Mouse (Mus musculus) heart, adult 9 months (tissue): ENCODE measurements around the gene Mtus2.

ENCODE experiments used
- DNase-seq, 2 experiments: peaks; one replicate each; pipeline ENCODE4 v3.0.0; 2022; ENCODE audit warnings: low spot score in 2 of 2

The Mtus2 gene

DNA sequence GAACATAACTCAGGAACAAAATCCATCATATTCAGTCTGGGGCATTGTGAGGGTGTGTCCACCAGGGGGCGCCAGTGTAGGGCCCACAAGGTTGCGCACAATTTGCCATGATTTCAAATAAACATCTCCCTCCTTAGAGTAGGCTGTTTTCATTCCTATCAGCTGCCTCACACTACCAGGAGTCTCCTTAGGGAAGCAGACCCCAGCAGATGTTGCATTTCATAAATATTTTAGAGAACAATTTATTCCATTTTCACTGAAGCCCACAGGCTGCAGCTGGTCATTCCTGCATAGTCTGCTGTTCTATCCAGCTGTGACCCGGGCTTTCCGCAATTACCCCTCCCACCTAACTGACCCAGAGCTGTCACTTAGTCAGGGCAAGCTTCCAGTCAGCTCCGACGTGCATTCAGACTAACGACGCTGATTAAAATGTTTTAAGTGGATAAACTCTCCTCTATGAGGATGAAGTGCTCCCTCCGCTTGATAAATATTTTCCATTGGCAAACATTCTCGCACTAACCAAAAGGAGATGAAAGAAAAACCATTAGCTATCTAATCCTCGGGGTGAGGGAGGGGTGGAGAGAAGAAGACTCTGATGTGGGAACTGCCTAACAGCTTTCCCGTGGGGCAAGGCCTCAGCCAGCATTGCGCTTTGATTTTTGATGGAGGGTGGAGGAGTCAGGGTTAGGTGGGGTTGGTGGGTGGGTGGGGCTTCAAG is 223.6 kb downstream of the Mtus2 start:
- DNase-seq = peak; percentile 6 to 23

DNA sequence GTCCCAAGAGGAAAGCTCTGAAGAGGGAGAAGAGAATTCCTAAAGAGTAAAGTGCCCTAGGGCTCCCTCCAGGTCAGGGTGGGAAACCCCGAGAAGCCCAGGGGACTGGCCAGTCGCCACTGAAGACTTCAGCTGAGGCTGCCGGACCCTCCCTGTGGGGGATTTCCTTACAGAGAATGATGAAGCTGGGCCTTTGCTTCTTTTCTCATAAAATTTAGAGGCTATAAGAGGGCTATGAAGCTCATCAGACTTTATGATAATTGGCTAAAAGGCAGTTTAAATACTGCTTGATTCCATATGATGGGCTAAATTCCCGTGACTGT is 224.1 kb downstream of the Mtus2 start:
- DNase-seq = peak in 1 of 2 experiments; percentile 1

DNA sequence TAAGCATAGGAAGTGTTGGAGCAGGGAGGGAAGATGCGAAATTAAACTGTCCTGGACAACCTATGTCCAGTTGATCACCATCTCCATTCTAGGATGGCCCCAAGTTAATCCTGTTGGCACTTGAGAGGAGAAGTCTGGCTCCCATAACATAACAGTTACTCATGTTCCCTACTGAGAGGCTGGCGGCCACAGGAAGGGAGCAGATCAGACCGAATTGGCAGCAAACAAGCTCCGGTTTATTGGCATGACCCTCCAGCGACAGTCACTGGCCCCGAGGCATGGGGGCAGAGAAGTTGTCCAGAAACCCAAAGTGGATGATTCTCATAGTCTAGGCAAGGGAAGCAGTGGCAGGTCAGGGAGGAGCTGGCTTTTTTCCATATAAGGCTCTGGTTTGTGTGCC is 224.8 kb downstream of the Mtus2 start:
- no peak for DNase-seq

- DNase-seq = no peak
Measured at GRCm38 (mm10) chr5:148185898-148186297, 228.8 kb downstream of the Mtus2 start.

GRCm38 (mm10) chr5:148191416-148191815 is 234.3 kb downstream of the Mtus2 start:
- DNase-seq = no peak

GRCm38 (mm10) chr5:148211831-148212230 is 254.7 kb downstream of the Mtus2 start:
- no peak for DNase-seq

- peak; percentile 9 to 10 for DNase-seq
Measured at GRCm38 (mm10) chr5:148216786-148217185, 259.7 kb downstream of the Mtus2 start.

- no peak for DNase-seq
Measured at GRCm38 (mm10) chr5:148222898-148223297, 265.8 kb downstream of the Mtus2 start.

DNA sequence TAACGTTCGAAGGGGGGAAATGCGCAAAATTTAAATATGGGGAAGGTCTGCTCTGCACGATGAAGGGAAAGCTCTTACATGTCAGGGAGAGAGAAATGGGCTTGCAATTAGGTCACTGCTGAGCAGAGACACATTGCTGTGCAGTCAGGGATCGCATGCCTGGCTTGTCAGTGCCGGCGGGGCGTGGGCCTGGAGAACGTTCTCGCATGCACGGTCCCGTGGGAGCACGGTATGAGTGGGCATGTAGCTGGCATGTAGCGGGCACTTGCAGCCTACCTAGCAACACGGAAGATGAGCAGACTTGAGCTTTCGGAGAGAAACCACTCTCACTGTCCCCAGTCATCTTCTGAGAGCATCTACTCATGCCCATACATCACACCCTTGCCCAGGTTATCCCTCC is 266.9 kb downstream of the Mtus2 start:
- no peak for DNase-seq

GRCm38 (mm10) chr5:148233714-148234113 is 276.6 kb downstream of the Mtus2 start:
- no peak for DNase-seq

GRCm38 (mm10) chr5:148236616-148237015 is 279.5 kb downstream of the Mtus2 start:
- no peak for DNase-seq

- no peak for DNase-seq
Measured at GRCm38 (mm10) chr5:148239067-148239466, 281.9 kb downstream of the Mtus2 start.

GRCm38 (mm10) chr5:148239757-148240156 is 282.6 kb downstream of the Mtus2 start:
- DNase-seq = no peak

DNA sequence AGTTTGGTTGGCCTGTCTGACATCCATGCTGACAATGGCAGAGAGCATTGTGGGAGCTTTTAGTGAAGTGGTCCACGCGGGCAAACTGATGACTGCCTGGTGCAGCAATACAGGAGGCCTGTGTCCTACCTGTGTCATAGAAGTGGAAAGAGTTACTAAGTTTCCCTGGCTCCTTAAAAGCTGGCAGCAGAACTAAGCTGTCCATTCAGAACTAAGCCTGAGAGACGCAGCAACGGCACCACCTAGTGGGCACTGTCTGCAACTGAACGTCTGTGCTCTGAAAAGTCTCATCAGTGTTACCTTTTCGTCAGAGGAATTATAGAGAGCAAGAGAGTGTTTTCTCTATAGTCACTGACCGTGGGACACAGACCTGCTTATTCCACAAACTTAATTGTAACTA is 284.8 kb downstream of the Mtus2 start:
- peak in 1 of 2 experiments; percentile 43 for DNase-seq

GRCm38 (mm10) chr5:148244471-148244870 is 287.4 kb downstream of the Mtus2 start:
- DNase-seq = no peak

GRCm38 (mm10) chr5:148245386-148245785 is 288.3 kb downstream of the Mtus2 start:
- DNase-seq = no peak

- peak; percentile 13 to 22 for DNase-seq
Measured at GRCm38 (mm10) chr5:148248236-148248635, 291.1 kb downstream of the Mtus2 start.

DNA sequence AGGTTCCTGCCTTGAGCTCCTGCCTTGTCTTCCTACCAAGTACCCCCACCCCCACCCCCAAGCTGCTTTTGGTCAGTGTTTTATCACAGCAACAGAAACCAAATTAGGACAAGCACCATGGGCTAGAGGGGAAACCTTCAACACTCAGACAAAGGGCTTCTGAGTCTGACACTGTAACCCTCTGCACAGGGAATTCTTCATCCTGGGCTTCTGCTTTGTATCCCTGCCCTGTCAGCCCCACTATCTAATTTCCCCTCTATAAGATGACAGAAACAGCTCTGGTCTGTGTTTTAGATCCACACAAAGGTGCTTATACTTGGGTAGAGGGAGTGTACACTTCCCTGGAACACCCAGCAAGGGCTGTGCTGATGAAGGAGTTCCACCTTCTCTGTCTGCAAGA is 294.7 kb downstream of the Mtus2 start:
- no peak for DNase-seq

DNA sequence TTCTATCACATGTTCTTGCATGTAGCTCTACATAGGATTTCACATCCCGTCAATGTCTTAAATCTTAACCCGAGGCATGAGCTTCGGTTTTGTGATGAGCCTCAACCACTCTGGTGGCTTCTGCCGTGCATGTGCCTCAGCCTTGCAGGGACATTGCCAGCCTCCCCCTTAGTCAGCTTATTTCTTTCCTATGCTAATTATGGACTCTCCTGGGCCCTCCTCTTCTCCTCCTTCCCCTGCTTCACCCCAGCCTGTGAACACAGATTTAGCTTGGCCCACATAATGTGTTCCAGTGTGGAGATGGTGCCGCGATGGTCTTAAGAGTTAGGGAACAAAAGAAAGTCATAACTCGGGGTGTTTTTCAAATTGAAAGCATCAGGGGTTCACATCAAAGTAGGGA is 304.9 kb downstream of the Mtus2 start:
- no peak for DNase-seq

- DNase-seq = peak; percentile 18 to 35
Measured at GRCm38 (mm10) chr5:148264819-148265707, 307.9 kb downstream of the Mtus2 start.

DNA sequence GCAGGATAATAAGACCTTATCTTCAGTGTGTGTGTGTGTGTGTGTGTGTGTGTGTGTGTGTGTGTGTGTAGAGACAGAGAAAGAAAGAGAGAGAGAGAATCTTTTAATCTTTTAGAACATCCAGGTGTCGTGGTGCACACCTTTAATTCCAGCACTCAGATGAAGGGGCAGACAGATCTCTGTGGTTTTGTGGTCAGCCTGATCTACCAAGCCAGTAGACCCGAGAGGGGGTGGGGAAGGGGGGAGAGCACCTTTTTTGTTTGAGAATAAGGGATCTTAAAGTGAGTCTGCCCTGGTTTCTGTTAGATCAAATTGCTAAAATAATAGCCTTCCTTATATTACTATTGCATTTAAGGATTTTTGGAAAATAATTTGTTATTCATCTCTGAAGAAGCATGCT is 309.7 kb downstream of the Mtus2 start:
- DNase-seq = no peak

GRCm38 (mm10) chr5:148267446-148267845 is 310.3 kb downstream of the Mtus2 start:
- DNase-seq = peak in 1 of 2 experiments; percentile 10

DNA sequence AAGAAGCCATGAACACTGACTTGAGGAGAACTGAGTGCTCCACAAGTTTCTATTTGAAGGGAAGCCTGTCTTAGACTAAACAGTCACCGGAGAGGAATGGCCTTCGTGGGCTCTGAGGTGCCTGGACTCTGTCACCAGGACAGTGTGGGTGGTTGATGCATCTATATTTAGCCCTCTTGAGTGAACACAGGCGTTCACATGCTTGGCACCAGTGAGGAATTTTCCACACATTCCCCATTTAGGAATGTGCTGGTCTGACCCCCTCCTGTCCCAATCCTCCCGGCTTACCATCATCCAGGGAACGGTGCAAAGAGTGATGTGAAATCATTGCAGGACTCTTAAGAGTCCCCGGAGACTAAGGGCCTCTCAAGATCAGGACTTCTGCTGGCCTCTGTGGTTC is 314.9 kb downstream of the Mtus2 start:
- DNase-seq = peak; percentile 73 to 82
